Mouse (Mus musculus): ENCODE measurements around the gene Rccd1.

The Rccd1 gene

DNA sequence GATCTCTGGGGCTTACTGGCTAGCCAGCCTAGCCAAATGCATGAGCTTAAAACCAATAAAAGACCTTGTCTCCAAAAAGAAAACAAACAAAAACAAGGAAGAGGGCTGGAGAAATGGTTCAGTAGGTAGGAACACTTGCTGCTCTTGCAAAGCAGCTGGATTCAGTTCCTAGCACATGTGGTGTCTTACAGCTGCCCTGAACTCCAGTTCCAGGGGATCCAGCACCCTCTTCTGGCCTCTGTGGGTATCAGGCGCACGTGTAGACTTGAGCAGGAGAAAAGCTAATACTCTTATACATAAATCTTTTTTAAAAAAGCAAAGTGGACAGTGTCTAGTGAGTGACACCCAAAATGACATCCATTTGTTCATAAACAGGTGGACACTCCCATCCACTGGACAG is 22.7 kb downstream of the Rccd1 start:
- H3K9me3 ChIP-seq (ENCODE audit: low read length), result no peaks in the 10 kb centered on the region
- H3K27me3 ChIP-seq (ENCODE audit: insufficient read depth, low read length), result no peaks in the 10 kb centered on the region
- H3K4me1 ChIP-seq (replicated peaks; ENCODE audit: low read depth, low read length), result peaks cover 65% of the 10 kb centered on the region
- no peak for TF ChIP-seq POU5F1 (IDR thresholded peaks at IDR 0.05; ENCODE audit: borderline replicate concordance, low read length)
- TF ChIP-seq CTCF (conservative IDR thresholded peaks at IDR 0.05; ENCODE audit: low read length), result peak; percentile 29
- H3K4me3 ChIP-seq (replicated peaks; ENCODE audit: low read length), result no peak overlapping the region
- peaks cover 99% of the 10 kb centered on the region for H3K36me3 ChIP-seq (ENCODE audit: insufficient read depth, low read length)

DNA sequence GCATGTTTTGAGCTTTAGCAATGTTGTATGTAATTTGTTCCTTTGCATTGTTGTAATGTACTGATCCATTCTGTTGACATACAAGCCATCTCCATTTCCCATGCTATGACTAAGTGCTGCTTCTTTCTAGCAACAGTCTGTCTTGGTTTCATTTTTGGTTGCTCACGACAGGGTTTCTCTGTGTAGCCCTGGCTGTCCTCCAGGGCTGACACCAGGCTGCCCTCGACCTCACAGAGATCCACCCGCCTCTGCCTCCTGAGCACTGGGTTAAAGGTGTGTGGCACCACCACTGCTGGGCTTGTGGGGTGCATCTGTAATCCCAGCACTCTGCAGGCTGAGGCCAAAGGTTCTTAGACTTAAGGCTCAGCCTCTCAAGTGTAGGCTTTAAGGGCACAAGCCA is 24.7 kb downstream of the Rccd1 start:
- Histone ChIP-seq H3K9me3 (ENCODE audit: low read length) (no peaks in the 10 kb centered on the region), H3K4me3 (replicated peaks; ENCODE audit: low read length) (no peak overlapping the region), H3K4me1 (replicated peaks; ENCODE audit: low read depth, low read length) (peaks cover 72% of the 10 kb centered on the region), H3K36me3 (ENCODE audit: insufficient read depth, low read length) (peaks cover 87% of the 10 kb centered on the region), H3K27me3 (ENCODE audit: insufficient read depth, low read length) (no peaks in the 10 kb centered on the region)
- TF ChIP-seq POU5F1 (IDR thresholded peaks at IDR 0.05; ENCODE audit: borderline replicate concordance, low read length) (no peak), CTCF (conservative IDR thresholded peaks at IDR 0.05; ENCODE audit: low read length) (no peak), NANOG (IDR thresholded peaks at IDR 0.05; ENCODE audit: borderline replicate concordance, low read length) (no peak)

GRCm38 (mm10) chr7:80298754-80299153 is 25.5 kb downstream of the Rccd1 start:
- Histone ChIP-seq H3K4me1 (replicated peaks; ENCODE audit: low read depth, low read length) (peaks cover 66% of the 10 kb centered on the region), H3K4me3 (replicated peaks; ENCODE audit: low read length) (no peak overlapping the region), H3K9me3 (ENCODE audit: low read length) (no peaks in the 10 kb centered on the region), H3K27me3 (ENCODE audit: insufficient read depth, low read length) (no peaks in the 10 kb centered on the region), H3K36me3 (ENCODE audit: insufficient read depth, low read length) (peaks cover 79% of the 10 kb centered on the region)
- TF ChIP-seq POU5F1 (IDR thresholded peaks at IDR 0.05; ENCODE audit: borderline replicate concordance, low read length) (no peak), CTCF (conservative IDR thresholded peaks at IDR 0.05; ENCODE audit: low read length) (no peak), NANOG (IDR thresholded peaks at IDR 0.05; ENCODE audit: borderline replicate concordance, low read length) (no peak)

- peaks cover 65% of the 10 kb centered on the region for H3K4me1 ChIP-seq (replicated peaks; ENCODE audit: low read depth, low read length)
- no peak overlapping the region; the same call in 1 of the 2 replicates for H3K4me3 ChIP-seq (replicated peaks; ENCODE audit: low read length)
- H3K9me3 ChIP-seq (ENCODE audit: low read length), result no peaks in the 10 kb centered on the region
- peaks cover 65% of the 10 kb centered on the region for H3K36me3 ChIP-seq (ENCODE audit: insufficient read depth, low read length)
- no peak for TF ChIP-seq POU5F1 (IDR thresholded peaks at IDR 0.05; ENCODE audit: borderline replicate concordance, low read length)
- no peak for TF ChIP-seq CTCF (conservative IDR thresholded peaks at IDR 0.05; ENCODE audit: low read length)
- TF ChIP-seq NANOG (IDR thresholded peaks at IDR 0.05; ENCODE audit: borderline replicate concordance, low read length), result no peak
- no peaks in the 10 kb centered on the region for H3K27me3 ChIP-seq (ENCODE audit: insufficient read depth, low read length)
Measured at GRCm38 (mm10) chr7:80297041-80297440, 27.2 kb downstream of the Rccd1 start.

DNA sequence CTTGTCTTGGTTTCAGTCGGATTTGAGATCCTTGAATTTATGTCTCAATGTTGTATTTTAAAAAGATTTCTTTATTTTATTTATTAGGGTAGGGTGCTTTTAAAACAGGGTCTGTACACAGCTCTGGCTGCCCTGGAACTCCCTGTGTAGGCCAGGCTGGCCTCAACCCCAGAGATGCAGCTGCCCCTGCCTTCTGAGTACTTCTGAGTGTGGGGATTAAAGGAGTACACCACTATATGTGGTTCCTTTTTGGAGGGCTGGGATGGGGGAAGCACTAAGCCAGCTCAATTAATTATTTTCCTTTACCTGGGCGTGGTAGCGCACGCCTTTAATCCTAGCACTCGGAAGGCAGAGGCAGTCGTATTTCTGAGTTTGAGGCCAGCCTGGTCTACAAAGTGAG is 27.8 kb downstream of the Rccd1 start:
- Histone ChIP-seq H3K4me1 (replicated peaks; ENCODE audit: low read depth, low read length) (peaks cover 61% of the 10 kb centered on the region), H3K9me3 (ENCODE audit: low read length) (no peaks in the 10 kb centered on the region), H3K36me3 (ENCODE audit: insufficient read depth, low read length) (peaks cover 65% of the 10 kb centered on the region), H3K27me3 (ENCODE audit: insufficient read depth, low read length) (no peaks in the 10 kb centered on the region), H3K4me3 (replicated peaks; ENCODE audit: low read length) (peak overlapping the region; percentile 97)
- TF ChIP-seq POU5F1 (IDR thresholded peaks at IDR 0.05; ENCODE audit: borderline replicate concordance, low read length) (no peak), NANOG (IDR thresholded peaks at IDR 0.05; ENCODE audit: borderline replicate concordance, low read length) (no peak), CTCF (conservative IDR thresholded peaks at IDR 0.05; ENCODE audit: low read length) (no peak)

DNA sequence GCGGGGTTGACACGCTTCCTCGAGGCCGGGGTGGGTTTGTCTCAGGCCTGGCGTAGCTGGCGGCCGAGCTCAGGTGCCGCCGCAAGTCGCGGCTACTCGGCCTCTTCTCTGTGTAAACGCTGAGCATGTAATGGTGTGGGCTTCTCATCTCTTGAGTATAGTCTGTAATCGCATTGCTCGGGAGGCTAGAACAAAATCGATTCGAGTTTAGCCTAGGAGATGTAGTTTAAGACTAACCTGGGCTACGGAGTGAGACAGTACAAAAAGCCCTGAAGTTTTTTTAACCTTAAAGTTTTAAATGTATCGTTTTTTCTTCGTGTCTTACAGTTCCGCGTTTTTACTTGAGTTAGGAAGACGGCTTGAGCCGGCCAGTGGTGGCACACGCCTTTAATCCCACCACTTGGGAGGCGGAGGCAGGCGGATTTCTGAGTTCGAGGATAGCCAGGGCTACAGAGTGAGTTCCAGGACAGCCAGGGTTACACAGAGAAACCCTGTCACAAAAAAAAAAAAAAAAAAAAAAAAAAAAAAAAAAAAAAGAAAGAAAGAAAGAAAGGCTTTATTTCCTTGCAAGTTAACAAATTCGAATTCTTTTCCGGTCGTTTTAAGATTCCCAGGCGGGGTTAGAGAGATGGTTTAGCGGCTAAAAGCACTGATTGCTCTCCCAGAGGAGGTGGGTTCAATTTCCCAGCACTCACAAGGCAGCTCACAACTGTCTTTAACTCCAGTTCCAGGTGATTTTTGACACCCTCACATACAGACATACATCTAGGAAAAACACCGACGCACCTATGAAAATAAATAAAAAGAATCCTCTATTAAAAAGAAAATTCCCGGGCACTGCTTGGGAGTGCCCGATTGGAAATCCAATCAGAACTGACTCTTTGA is 29.2 kb downstream of the Rccd1 start:
- Histone ChIP-seq H3K27me3 (ENCODE audit: insufficient read depth, low read length) (no peaks in the 10 kb centered on the region), H3K9me3 (ENCODE audit: low read length) (no peaks in the 10 kb centered on the region), H3K36me3 (ENCODE audit: insufficient read depth, low read length) (peaks cover 65% of the 10 kb centered on the region), H3K4me3 (replicated peaks; ENCODE audit: low read length) (peak overlapping the region; percentile 97), H3K4me1 (replicated peaks; ENCODE audit: low read depth, low read length) (peaks cover 58% of the 10 kb centered on the region)
- TF ChIP-seq POU5F1 (IDR thresholded peaks at IDR 0.05; ENCODE audit: borderline replicate concordance, low read length) (no peak), NANOG (IDR thresholded peaks at IDR 0.05; ENCODE audit: borderline replicate concordance, low read length) (no peak)

DNA sequence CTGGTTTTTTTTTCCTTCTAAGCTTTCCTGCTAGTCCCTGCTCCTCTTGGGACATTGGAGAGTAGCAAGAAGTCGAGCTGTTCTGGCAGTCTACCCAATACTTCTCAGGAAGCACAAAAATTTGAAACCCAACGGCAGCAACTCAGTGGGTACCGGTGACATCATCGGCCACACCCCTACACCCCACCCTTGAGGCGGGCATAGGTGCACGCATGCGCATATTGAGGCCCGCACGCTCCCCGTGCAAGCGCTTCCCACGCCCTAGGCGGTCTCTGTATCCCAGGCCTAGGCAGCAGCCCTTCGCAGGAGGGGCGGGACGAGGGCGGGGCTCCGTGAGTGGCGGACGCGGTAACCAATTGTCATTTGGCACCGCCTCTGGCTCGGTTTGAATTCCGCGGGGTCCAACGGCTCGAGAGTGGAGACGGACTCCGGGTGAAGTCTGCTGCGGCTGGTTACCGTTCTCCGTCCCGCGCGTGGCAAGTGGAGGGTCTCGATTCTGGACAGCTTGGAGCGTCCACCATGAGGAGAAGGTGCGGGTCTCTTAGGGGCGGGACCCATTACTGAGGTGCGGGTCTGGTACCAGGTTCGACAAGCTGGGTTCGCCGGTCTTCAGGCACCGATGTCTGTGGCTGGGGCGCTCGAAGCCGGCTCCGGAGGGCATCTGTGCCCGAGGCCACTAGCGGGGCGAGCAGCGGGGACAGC is 30.0 kb downstream of the Rccd1 start, which contains the start of gene Prc1:
Gene Prc1, plus strand, starts transcription at position 389 of the 702 bp plus-strand sequence.
- Histone ChIP-seq H3K9me3 (ENCODE audit: low read length) (no peaks in the 10 kb centered on the region), H3K4me1 (replicated peaks; ENCODE audit: low read depth, low read length) (peaks cover 51% of the 10 kb centered on the region), H3K4me3 (replicated peaks; ENCODE audit: low read length) (peak within 1 kb of the TSS; percentile 97), H3K36me3 (ENCODE audit: insufficient read depth, low read length) (peaks cover 63% of the 10 kb centered on the region), H3K27me3 (ENCODE audit: insufficient read depth, low read length) (no peaks in the 10 kb centered on the region)
- TF ChIP-seq CTCF (conservative IDR thresholded peaks at IDR 0.05; ENCODE audit: low read length) (no peak), NANOG (IDR thresholded peaks at IDR 0.05; ENCODE audit: borderline replicate concordance, low read length) (no peak), POU5F1 (IDR thresholded peaks at IDR 0.05; ENCODE audit: borderline replicate concordance, low read length) (no peak)

GRCm38 (mm10) chr7:80287736-80288135 is 36.5 kb downstream of the Rccd1 start:
- H3K4me1 ChIP-seq (replicated peaks; ENCODE audit: low read depth, low read length), result peaks cover 12% of the 10 kb centered on the region
- no peaks in the 10 kb centered on the region for H3K27me3 ChIP-seq (ENCODE audit: insufficient read depth, low read length)
- no peaks in the 10 kb centered on the region for H3K9me3 ChIP-seq (ENCODE audit: low read length)
- TF ChIP-seq POU5F1 (IDR thresholded peaks at IDR 0.05; ENCODE audit: borderline replicate concordance, low read length), result no peak
- no peak overlapping the region for H3K4me3 ChIP-seq (replicated peaks; ENCODE audit: low read length)
- peaks cover 92% of the 10 kb centered on the region for H3K36me3 ChIP-seq (ENCODE audit: insufficient read depth, low read length)

Data from E14TG2a.4 (cell line).